Mouse (Mus musculus): ENCODE measurements around the gene Zfp217.

Zfp217 gene

DNA sequence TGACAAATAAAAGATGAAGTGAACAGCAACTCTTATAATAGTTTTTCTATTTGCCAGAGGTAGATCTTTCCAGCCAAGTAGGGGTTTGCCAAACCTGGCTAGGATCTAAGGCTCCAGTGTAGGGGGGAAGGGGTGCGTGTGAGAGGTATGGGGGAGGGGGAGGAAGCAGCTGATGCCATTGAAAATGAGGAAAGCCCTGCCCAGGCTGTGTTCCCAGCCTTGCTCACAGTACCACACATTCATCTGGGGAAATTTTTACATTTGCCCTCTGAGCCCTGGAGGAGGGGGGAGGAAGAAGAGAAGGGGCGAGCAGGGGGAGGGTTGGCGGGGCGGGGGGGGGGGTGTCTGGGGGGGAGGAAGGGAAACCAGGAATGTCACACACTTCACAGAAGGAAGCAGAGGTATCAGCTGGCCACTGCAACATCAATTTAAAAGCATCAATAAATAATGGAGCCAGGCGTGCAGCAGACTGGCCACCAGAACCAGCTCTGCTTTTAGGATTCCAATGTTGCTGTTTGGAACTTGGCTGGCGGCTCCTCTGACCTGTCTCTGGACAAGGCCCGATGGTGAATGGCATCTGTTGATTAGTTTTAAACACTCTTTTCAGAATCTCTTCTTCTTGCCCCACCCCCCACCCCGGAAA is 28.5 kb upstream of the Zfp217 start:
- DNase-seq (ENCODE audit: low read depth, low spot score): no peak
- no peaks in the 10 kb centered on the region; the same call in 1 of the 2 replicates for H3K27me3 ChIP-seq (ENCODE audit: control insufficient read depth, insufficient read depth, low read length, poor library complexity, severe bottlenecking)
- H3K36me3 ChIP-seq (ENCODE audit: control insufficient read depth, insufficient read depth, low read length, poor library complexity, severe bottlenecking): no peaks in the 10 kb centered on the region

- Histone ChIP-seq H3K36me3 (ENCODE audit: control insufficient read depth, insufficient read depth, low read length, poor library complexity, severe bottlenecking) (no peaks in the 10 kb centered on the region), H3K27me3 (ENCODE audit: control insufficient read depth, insufficient read depth, low read length, poor library complexity, severe bottlenecking) (no peaks in the 10 kb centered on the region; the same call in 1 of the 2 replicates)
- DNase-seq (ENCODE audit: low read depth, low spot score): no peak
Observed at GRCm38 (mm10) chr2:170175661-170176150, 27.8 kb upstream of the Zfp217 start.

- H3K36me3 ChIP-seq (ENCODE audit: control insufficient read depth, insufficient read depth, low read length, poor library complexity, severe bottlenecking): no peaks in the 10 kb centered on the region
- H3K27me3 ChIP-seq (ENCODE audit: control insufficient read depth, insufficient read depth, low read length, poor library complexity, severe bottlenecking): no peaks in the 10 kb centered on the region; the same call in 1 of the 2 replicates
- DNase-seq (ENCODE audit: low read depth, low spot score): no peak
Observed at GRCm38 (mm10) chr2:170175190-170175589, 27.3 kb upstream of the Zfp217 start.

GRCm38 (mm10) chr2:170169062-170169461 is 21.2 kb upstream of the Zfp217 start:
- peak; percentile 56 for DNase-seq (ENCODE audit: low read depth, low spot score)
- Histone ChIP-seq H3K36me3 (ENCODE audit: control insufficient read depth, insufficient read depth, low read length, poor library complexity, severe bottlenecking) (no peaks in the 10 kb centered on the region), H3K27me3 (ENCODE audit: control insufficient read depth, insufficient read depth, low read length, poor library complexity, severe bottlenecking) (no peaks in the 10 kb centered on the region; the same call in 1 of the 2 replicates)

- DNase-seq (ENCODE audit: low read depth, low spot score): no peak
- H3K27me3 ChIP-seq (ENCODE audit: control insufficient read depth, insufficient read depth, low read length, poor library complexity, severe bottlenecking): no peaks in the 10 kb centered on the region
- no peaks in the 10 kb centered on the region for H3K36me3 ChIP-seq (ENCODE audit: control insufficient read depth, insufficient read depth, low read length, poor library complexity, severe bottlenecking)
Observed at GRCm38 (mm10) chr2:170165649-170166048, 17.7 kb upstream of the Zfp217 start.

DNA sequence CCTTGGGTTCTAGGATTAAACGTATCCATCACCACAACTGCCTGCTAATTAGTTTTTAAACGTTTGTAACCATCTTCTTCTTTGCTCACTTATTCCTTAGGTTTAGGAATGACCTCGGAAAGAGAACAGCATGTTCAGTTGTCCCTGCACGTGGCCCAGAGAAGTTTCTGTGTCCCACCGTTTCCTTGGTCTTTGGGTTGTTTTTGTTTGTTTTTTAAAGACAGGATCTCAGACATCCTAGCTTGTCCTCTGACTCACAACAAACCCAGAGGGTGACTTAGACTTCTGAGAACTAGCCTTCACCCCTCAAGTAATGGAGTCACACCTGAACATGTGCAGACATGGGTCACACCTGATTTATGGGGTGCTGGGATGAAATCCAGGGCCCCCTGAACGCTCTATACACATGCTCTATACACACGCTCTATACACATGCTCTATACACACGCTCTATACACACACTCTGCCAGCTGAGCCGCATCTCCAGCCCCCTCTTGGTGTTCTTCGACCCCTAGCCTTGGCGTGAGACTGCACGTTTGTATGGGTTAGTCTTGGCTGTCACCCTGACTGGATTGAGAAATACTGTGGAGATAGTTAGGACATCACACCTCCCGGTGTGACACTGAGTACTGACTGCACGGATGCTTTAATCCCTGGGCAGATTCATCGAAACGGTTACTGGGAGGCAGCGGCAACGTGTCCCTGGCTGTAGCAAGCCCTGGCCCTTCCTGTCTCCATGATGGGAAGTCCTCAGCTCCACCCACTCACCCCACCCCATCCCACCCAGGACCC is 16.0 kb upstream of the Zfp217 start:
- Histone ChIP-seq H3K36me3 (ENCODE audit: control insufficient read depth, insufficient read depth, low read length, poor library complexity, severe bottlenecking) (no peaks in the 10 kb centered on the region), H3K27me3 (ENCODE audit: control insufficient read depth, insufficient read depth, low read length, poor library complexity, severe bottlenecking) (no peaks in the 10 kb centered on the region)
- no peak for DNase-seq (ENCODE audit: low read depth, low spot score)

- Histone ChIP-seq H3K27me3 (ENCODE audit: control insufficient read depth, insufficient read depth, low read length, poor library complexity, severe bottlenecking) (no peaks in the 10 kb centered on the region), H3K36me3 (ENCODE audit: control insufficient read depth, insufficient read depth, low read length, poor library complexity, severe bottlenecking) (no peaks in the 10 kb centered on the region)
- peak; percentile 29 for DNase-seq (ENCODE audit: low read depth, low spot score)
Observed at GRCm38 (mm10) chr2:170159795-170160568, 12.1 kb upstream of the Zfp217 start.

DNA sequence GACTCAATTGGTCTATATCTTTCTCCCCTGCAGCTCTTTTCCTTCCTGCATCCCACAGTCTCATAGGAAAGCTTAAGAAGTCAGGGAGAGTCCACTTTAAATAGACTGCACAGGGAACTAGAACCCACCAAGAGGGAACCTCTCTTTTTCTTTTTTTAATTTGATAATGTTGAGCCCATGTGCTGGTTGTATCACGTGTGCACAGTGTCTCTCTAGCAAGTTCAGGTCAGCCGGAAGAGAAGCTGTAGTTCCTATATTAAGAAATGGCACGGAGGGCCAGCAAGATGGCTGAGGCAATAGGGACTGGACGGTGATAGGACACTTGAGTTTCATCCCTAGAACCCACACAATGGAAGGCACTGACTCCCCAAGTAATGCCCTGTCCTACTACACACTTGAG is 11.1 kb upstream of the Zfp217 start:
- no peak for DNase-seq (ENCODE audit: low read depth, low spot score)
- Histone ChIP-seq H3K36me3 (ENCODE audit: control insufficient read depth, insufficient read depth, low read length, poor library complexity, severe bottlenecking) (no peaks in the 10 kb centered on the region), H3K27me3 (ENCODE audit: control insufficient read depth, insufficient read depth, low read length, poor library complexity, severe bottlenecking) (no peaks in the 10 kb centered on the region)

GRCm38 (mm10) chr2:170158251-170158650 is 10.3 kb upstream of the Zfp217 start:
- H3K27me3 ChIP-seq (ENCODE audit: control insufficient read depth, insufficient read depth, low read length, poor library complexity, severe bottlenecking): no peaks in the 10 kb centered on the region
- no peak for DNase-seq (ENCODE audit: low read depth, low spot score)
- no peaks in the 10 kb centered on the region for H3K36me3 ChIP-seq (ENCODE audit: control insufficient read depth, insufficient read depth, low read length, poor library complexity, severe bottlenecking)

GRCm38 (mm10) chr2:170157280-170158200 is 9.6 kb upstream of the Zfp217 start:
- no peaks in the 10 kb centered on the region for H3K36me3 ChIP-seq (ENCODE audit: control insufficient read depth, insufficient read depth, low read length, poor library complexity, severe bottlenecking)
- no peaks in the 10 kb centered on the region for H3K27me3 ChIP-seq (ENCODE audit: control insufficient read depth, insufficient read depth, low read length, poor library complexity, severe bottlenecking)
- DNase-seq (ENCODE audit: low read depth, low spot score): peak; percentile 36

GRCm38 (mm10) chr2:170155089-170155740 is 7.3 kb upstream of the Zfp217 start:
- no peaks in the 10 kb centered on the region for H3K36me3 ChIP-seq (ENCODE audit: control insufficient read depth, insufficient read depth, low read length, poor library complexity, severe bottlenecking)
- DNase-seq (ENCODE audit: low read depth, low spot score): peak; percentile 66

GRCm38 (mm10) chr2:170154738-170155088 is 6.8 kb upstream of the Zfp217 start:
- Histone ChIP-seq H3K27me3 (ENCODE audit: control insufficient read depth, insufficient read depth, low read length, poor library complexity, severe bottlenecking) (no peaks in the 10 kb centered on the region), H3K36me3 (ENCODE audit: control insufficient read depth, insufficient read depth, low read length, poor library complexity, severe bottlenecking) (no peaks in the 10 kb centered on the region)
- peak; percentile 46 for DNase-seq (ENCODE audit: low read depth, low spot score)

More at GRCm38 (mm10) chr2:170155089-170155740, 7.3 kb upstream of the Zfp217 start:
- H3K27me3 ChIP-seq (ENCODE audit: control insufficient read depth, insufficient read depth, low read length, poor library complexity, severe bottlenecking): no peaks in the 10 kb centered on the region

DNA sequence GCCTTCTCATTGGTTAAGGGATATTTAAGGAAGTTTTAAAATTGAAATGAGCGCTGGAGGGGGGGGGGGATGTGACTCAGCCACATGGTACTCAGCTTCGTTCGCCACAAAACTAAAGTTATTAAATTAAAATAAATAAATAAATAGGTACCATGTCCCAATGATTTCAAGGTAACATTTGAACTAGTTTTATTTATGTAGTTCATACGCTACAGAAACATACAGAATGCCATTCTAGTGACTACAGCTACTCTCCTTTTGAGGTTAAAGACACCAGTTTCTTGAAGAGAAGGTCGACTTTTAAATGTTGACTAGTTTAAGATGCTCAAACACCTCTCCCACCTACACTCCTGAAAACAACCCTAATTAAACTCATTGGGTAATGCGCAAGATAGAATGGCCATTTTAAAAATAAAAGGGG is 6.4 kb upstream of the Zfp217 start:
- H3K27me3 ChIP-seq (ENCODE audit: control insufficient read depth, insufficient read depth, low read length, poor library complexity, severe bottlenecking): no peaks in the 10 kb centered on the region
- no peaks in the 10 kb centered on the region for H3K36me3 ChIP-seq (ENCODE audit: control insufficient read depth, insufficient read depth, low read length, poor library complexity, severe bottlenecking)
- no peak for DNase-seq (ENCODE audit: low read depth, low spot score)
